Comparison of ENCODE assay signal across 23 mouse cellular contexts in genomic region chr2:5869746-5870145, GRCm38 (mm10). TPM values are rescaled to one million over a fixed set of nuclear protein-coding genes. Genes with fewer than 3 reads are reported as not detected.
DNase-seq lines count a peak whose midpoint lies in the region; ATAC-seq and TF ChIP-seq lines count a peak whose summit lies in the region.
"Had no signal": no experiment of that assay in that cellular context is flagged by ENCODE, and none has a peak within 500 bp of the region (broad histone marks: within the 10 kb centered on the region; RNA-seq: fewer than 3 reads in every experiment).

No protein-coding gene starts in this region.

- H3K36me3 ChIP-seq in liver, postnatal 0 days (replicated peaks; ENCODE audit: insufficient read depth, low read length) = peaks cover 46% of the 10 kb centered on the region
- H3K36me3 ChIP-seq in liver, embryonic 12.5 days = peaks cover 85% of the 10 kb centered on the region

- no peak overlapping the region for H3K27ac ChIP-seq in liver, postnatal 0 days (ENCODE audit: low read depth)
- no peak overlapping the region for H3K27ac ChIP-seq in liver, embryonic 12.5 days
- H3K27ac ChIP-seq: embryonic facial prominence, embryonic 13.5 days; embryonic facial prominence, embryonic 15.5 days; forebrain, embryonic 10.5 days; forebrain, embryonic 12.5 days had no signal

- no peak for TF ChIP-seq CTCF in liver, postnatal 0 days (IDR thresholded peaks at IDR 0.05; ENCODE audit: low read depth)

- peak; percentile 49 for ATAC-seq in liver, postnatal 0 days
- ATAC-seq in liver, embryonic 12.5 days = no peak
- ATAC-seq: activated CD4-positive, CD25-positive, alpha-beta regulatory T cell, adult 4 months; forebrain, embryonic 14.5 days; forebrain, embryonic 16.5 days; Patski had no signal

- 81% methylated on average over 5 of the region's 5 CpGs for WGBS in liver, postnatal 0 days (ENCODE audit: insufficient replicate concordance)
- 84% methylated on average over 5 of the region's 5 CpGs for WGBS in liver, embryonic 12.5 days (ENCODE audit: insufficient replicate concordance)

- no peak overlapping the region for H3K4me3 ChIP-seq in liver, postnatal 0 days (ENCODE audit: low read depth, low read length)
- H3K4me3 ChIP-seq in liver, embryonic 12.5 days = no peak overlapping the region
- H3K4me3 ChIP-seq: embryonic facial prominence, embryonic 13.5 days; embryonic facial prominence, embryonic 15.5 days; erythroblast, embryonic 14.5 days; forebrain, embryonic 10.5 days; forebrain, embryonic 12.5 days had no signal

- H3K9ac ChIP-seq in liver, postnatal 0 days (replicated peaks) = no peak overlapping the region
- no peak overlapping the region for H3K9ac ChIP-seq in liver, embryonic 12.5 days
- H3K9ac ChIP-seq: embryonic facial prominence, embryonic 13.5 days; embryonic facial prominence, embryonic 15.5 days; forebrain, embryonic 12.5 days had no signal

- no peak overlapping the region for H3K4me2 ChIP-seq in liver, postnatal 0 days (ENCODE audit: low read depth, low read length)
- H3K4me2 ChIP-seq in liver, embryonic 12.5 days = no peak overlapping the region
- H3K4me2 ChIP-seq: embryonic facial prominence, embryonic 13.5 days; embryonic facial prominence, embryonic 15.5 days; forebrain, embryonic 12.5 days had no signal

- no peaks in the 10 kb centered on the region for H3K27me3 ChIP-seq in liver, postnatal 0 days (ENCODE audit: insufficient read depth, low read length)
- no peaks in the 10 kb centered on the region for H3K27me3 ChIP-seq in liver, embryonic 12.5 days (replicated peaks)
- H3K27me3 ChIP-seq: embryonic facial prominence, embryonic 13.5 days; embryonic facial prominence, embryonic 15.5 days; forebrain, embryonic 12.5 days; Patski had no signal

- H3K4me1 ChIP-seq in liver, postnatal 0 days (ENCODE audit: insufficient read depth) = no peaks in the 10 kb centered on the region
- H3K4me1 ChIP-seq in liver, embryonic 12.5 days = no peaks in the 10 kb centered on the region
- H3K4me1 ChIP-seq: embryonic facial prominence, embryonic 13.5 days; embryonic facial prominence, embryonic 15.5 days; forebrain, embryonic 10.5 days; forebrain, embryonic 12.5 days had no signal

- DNase-seq in adrenal gland, adult 2 months = peak; percentile 23
- no peak for DNase-seq in adrenal gland, postnatal 10 days
- DNase-seq in liver, postnatal 0 days = no peak
- DNase-seq in adipocyte (ENCODE audit: low spot score) = peak; percentile 24
- no peak for DNase-seq in layer of hippocampus, adult 11-12 months (ENCODE audit: low spot score)
- DNase-seq: adrenal gland, postnatal 14 days; cerebellum, adult 11 months; cerebellum, adult 18-20 months; cerebellum, adult 8-10 months; cerebellum, adult 9-11 months; cerebellum, postnatal 14 days; cerebellum, postnatal 36 days; embryo, embryonic 11 days had no signal

- TF ChIP-seq EP300 in liver, postnatal 0 days (IDR thresholded peaks at IDR 0.05; ENCODE audit: low read depth) = no peak

- H3K9me3 ChIP-seq in liver, postnatal 0 days (ENCODE audit: low read length) = no peaks in the 10 kb centered on the region
- no peaks in the 10 kb centered on the region for H3K9me3 ChIP-seq in liver, embryonic 12.5 days (replicated peaks)
- H3K9me3 ChIP-seq: embryonic facial prominence, embryonic 13.5 days; embryonic facial prominence, embryonic 15.5 days; forebrain, embryonic 10.5 days; forebrain, embryonic 12.5 days had no signal

RNA-seq across cellular contexts. Expression of gene Gm13199, which starts 7.0 kb away (rescaled TPM):
- total RNA-seq in adrenal gland, adult 2 months (2021) = under 1 TPM; 0.40 to 0.93 TPM
- 1.5 and 2.3 TPM in 2 replicates for polyA plus RNA-seq in adrenal gland, adult 2 months (2012; rRNA removed)
- total RNA-seq in adrenal gland, postnatal 10 days (2021) = 1 to 10 TPM in 1 of 2 experiments, not detected in 1; 2.1 TPM
- polyA plus RNA-seq in liver, postnatal 0 days (2015; fragmentation: Nextera tagmentation; extraction: Ambion mirVana) = 0.21 and 0.52 TPM in 2 replicates
- 0.94 and 1.8 TPM in 2 replicates for polyA plus RNA-seq in liver, embryonic 12.5 days (2016; fragmentation: Nextera tagmentation; extraction: Ambion mirVana)
- polyA plus RNA-seq: erythroblast, embryonic 14.5 days had no signal

RNA-seq across cellular contexts. Expression of gene Cdc123, which starts 24.8 kb away (rescaled TPM):
- 100 to 1,000 TPM; 122 to 154 TPM for total RNA-seq in adrenal gland, adult 2 months (2021)
- polyA plus RNA-seq in adrenal gland, adult 2 months (2012; rRNA removed) = 21.7 and 31.2 TPM in 2 replicates
- 100 to 1,000 TPM; 127 to 134 TPM for total RNA-seq in adrenal gland, postnatal 10 days (2021)
- polyA plus RNA-seq in liver, postnatal 0 days (2015; fragmentation: Nextera tagmentation; extraction: Ambion mirVana) = 122 and 136 TPM in 2 replicates
- 195 and 200 TPM in 2 replicates for polyA plus RNA-seq in liver, embryonic 12.5 days (2016; fragmentation: Nextera tagmentation; extraction: Ambion mirVana)

RNA-seq across cellular contexts. Expression of gene Nudt5, which starts 24.9 kb away (rescaled TPM):
- 10 to 100 TPM; 48.8 to 49.5 TPM for total RNA-seq in adrenal gland, adult 2 months (2021)
- 4.9 and 7.7 TPM in 2 replicates for polyA plus RNA-seq in adrenal gland, adult 2 months (2012; rRNA removed)
- total RNA-seq in adrenal gland, postnatal 10 days (2021) = 10 to 100 TPM; 33.9 to 40.2 TPM
- 23.8 and 25.7 TPM in 2 replicates for polyA plus RNA-seq in liver, postnatal 0 days (2015; fragmentation: Nextera tagmentation; extraction: Ambion mirVana)
- polyA plus RNA-seq in liver, embryonic 12.5 days (2016; fragmentation: Nextera tagmentation; extraction: Ambion mirVana) = 84.4 and 86.6 TPM in 2 replicates

RNA-seq across cellular contexts. Expression of gene Sec61a2, which starts 25.5 kb away (rescaled TPM):
- 10 to 100 TPM; 24.1 to 31.7 TPM for total RNA-seq in adrenal gland, adult 2 months (2021)
- 24.3 and 25.5 TPM in 2 replicates for polyA plus RNA-seq in adrenal gland, adult 2 months (2012; rRNA removed)
- total RNA-seq in adrenal gland, postnatal 10 days (2021) = 10 to 100 TPM; 34.3 to 56.1 TPM
- polyA plus RNA-seq in liver, postnatal 0 days (2015; fragmentation: Nextera tagmentation; extraction: Ambion mirVana) = 8.3 and 9.5 TPM in 2 replicates
- polyA plus RNA-seq in liver, embryonic 12.5 days (2016; fragmentation: Nextera tagmentation; extraction: Ambion mirVana) = 22.8 and 24.2 TPM in 2 replicates

Comparison
In these comparisons a context has a peak if more than half of its experiments do, and no peak if none do; other contexts are left out.
1. DNase-seq: peak in adrenal gland, adult 2 months (single experiment) and adipocyte (single experiment); none in adrenal gland, postnatal 10 days (single experiment), liver, postnatal 0 days (single experiment) and layer of hippocampus, adult 11-12 months (single experiment).